Mouse (Mus musculus) CH12.LX (cell line): ENCODE data around the gene Med29.

Experiments
- CTCF ChIP-seq, 2 experiments: IDR thresholded peaks in 1 of 2; conservative IDR thresholded peaks in 1 of 2; 2 replicates each; pipeline ENCODE4 v1.5.1; 2011 to 2012; ENCODE audit warnings: low read depth in 2 of 2, low read length in 2 of 2, improper control_type of control experiment in 1 of 2, inconsistent platforms in 1 of 2, mild to moderate bottlenecking in 1 of 2, moderate library complexity in 1 of 2
- TBP ChIP-seq: conservative IDR thresholded peaks from 2 replicates; pipeline ENCODE4 v1.6.1; 2011; ENCODE audit warnings: low read depth, low read length, improper control_type of control experiment
- ZMIZ1 ChIP-seq: IDR thresholded peaks from 2 replicates; pipeline ENCODE4 v1.6.1; 2012; ENCODE audit warnings: low read depth, mild to moderate bottlenecking, inconsistent platforms, low read length, improper control_type of control experiment

GRCm38 (mm10) chr7:28357984-28358383, 34.5 kb downstream of the Med29 start:
- TF ChIP-seq TBP: no peak
- TF ChIP-seq CTCF (conservative IDR thresholded peaks at IDR 0.05 in 1 of 2, IDR thresholded peaks at IDR 0.05 in 1 of 2; ENCODE audit: low read depth in 2 of 2, low read length in 2 of 2): no peak
- no peak for TF ChIP-seq ZMIZ1
